Mouse (Mus musculus) layer of hippocampus, adult 2 months (tissue): Measurements from ENCODE around the gene Enpep. TPM values are rescaled to one million over a fixed set of nuclear protein-coding genes. Genes with fewer than 3 reads are reported as not detected.

ENCODE experiments used
- DNase-seq, 2 experiments: peaks; one replicate each; pipeline ENCODE4 v3.0.0; 2022; ENCODE audit warnings: low spot score in 2 of 2
- H3K27ac ChIP-seq: fragments of 200-600 bp; 2 replicates; pipeline ENCODE4 v1.8.1; 2022
- H3K4me3 ChIP-seq: fragments of 200-600 bp; 2 replicates; pipeline ENCODE4 v1.8.1; 2022; ENCODE audit warnings: mild to moderate bottlenecking
- CTCF ChIP-seq: fragments of 200-600 bp; conservative IDR thresholded peaks from 2 replicates; pipeline ENCODE4 v1.8.1; 2022; ENCODE audit warnings: antibody characterized with exemption, mild to moderate bottlenecking, moderate library complexity
- total RNA-seq, 2 experiments: library from RNA; stranded (reverse); gene quantifications; 2 replicates each; pipeline ENCODE4 v1.2.3; 2021

Enpep gene
- total RNA-seq, 2 experiments from 2014 or later = 1.1 to 1.7 TPM

DNA sequence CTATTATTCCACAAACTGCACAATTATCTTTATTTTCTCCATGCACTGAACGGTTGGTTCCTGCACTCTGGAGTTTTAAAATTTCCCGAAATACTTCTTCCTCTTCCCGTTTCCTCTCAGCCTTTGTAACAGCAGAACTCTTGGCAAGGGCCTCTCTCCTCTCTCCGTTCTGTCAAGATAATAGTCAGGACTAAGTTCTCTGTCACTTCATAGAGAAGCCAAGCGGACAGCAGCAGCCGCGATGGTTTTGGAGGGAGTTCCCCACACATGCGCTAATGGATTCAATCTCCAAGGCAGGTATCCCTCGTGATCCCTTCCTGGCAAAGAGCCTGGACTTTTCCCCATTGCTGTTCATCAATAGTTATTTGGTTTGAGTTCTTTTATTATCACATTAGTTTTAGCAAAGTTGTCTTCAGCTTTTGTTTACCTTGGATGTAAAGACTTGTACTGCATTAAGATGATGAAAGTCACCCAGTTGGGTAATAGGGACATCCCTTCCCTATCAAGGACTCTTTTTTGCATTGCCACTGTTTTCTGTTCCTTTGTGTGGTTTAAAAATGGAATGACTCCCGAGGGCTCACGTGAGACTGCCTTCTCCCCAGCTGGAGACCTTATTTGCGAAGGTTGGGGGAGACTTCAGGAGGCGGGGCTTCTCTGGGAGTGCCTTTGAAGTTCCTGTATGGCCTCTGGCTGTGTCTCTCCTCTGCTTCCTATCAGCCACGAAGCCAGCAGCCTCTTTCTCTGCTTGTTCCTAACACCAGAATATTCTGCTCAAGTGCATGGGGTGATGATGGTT is 6.0 kb upstream of the Enpep start:
- TF ChIP-seq CTCF = no peak

DNA sequence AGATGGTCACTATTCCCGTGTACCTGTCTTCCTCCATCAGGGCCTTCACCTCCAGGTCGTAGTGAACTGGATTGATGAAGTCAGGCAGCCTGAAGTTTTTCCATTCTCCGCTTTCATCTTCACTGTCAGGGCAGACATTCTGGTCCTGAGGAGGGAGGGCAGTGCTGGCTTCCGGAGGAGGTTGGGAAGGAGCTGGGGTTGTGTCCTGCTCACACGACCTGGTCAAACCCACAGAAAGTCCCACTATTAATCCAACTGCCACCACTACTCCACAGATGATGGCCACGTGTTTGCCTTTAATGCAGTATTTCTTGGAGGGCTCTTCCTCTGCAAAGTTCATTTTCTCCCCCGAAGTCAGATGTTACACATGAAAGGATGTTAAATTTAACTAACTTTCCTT is 378 bp downstream of the Enpep start:
- Histone ChIP-seq H3K27ac (no peak overlapping the region), H3K4me3 (peak overlapping the region; percentile 23; the same call in 1 of the 2 replicates)
- DNase-seq = no peak
- no peak for TF ChIP-seq CTCF

More for the DNA sequence above, 6.0 kb upstream of the Enpep start:
- DNase-seq = no peak
- H3K27ac ChIP-seq = no peak overlapping the region
- H3K4me3 ChIP-seq = no peak overlapping the region

DNA sequence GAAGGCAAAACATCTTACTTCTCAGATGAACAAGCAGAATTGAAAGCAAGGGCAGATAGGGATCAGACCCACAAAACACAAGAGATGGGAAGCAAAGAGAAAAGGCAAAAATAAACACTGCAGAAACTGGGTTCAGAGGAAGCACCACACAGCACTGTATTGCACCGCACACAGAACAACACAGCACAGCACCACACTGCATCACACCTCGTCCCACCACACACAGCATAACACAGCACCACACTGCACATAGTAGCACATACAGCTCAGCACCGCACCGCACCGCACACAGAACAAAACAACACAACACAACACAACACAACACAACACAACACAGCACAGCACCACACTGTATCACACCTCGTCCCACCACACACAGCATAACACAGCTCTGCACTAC is 1.1 kb downstream of the Enpep start:
- no peak for DNase-seq
- TF ChIP-seq CTCF = no peak
- H3K27ac ChIP-seq = no peak overlapping the region
- no peak overlapping the region for H3K4me3 ChIP-seq

DNA sequence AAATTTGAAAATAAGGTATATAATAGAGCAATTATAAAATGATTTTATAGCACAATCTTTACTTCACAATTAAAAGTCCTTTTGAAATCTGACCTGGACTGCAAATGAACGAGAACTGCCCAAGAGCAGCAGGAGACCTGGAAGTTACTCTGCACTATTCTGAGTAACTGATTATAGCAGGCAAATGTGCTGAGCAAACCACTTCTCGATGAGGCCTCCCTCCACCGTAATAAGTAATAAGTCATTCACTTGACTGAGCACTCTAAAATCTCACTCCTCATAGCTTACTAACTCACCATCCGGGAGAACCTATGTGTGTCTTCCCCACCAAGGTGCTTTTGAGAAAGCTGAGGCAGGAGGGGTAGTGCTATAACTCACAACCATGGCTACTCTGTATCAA is 4.5 kb downstream of the Enpep start:
- no peak for DNase-seq
- TF ChIP-seq CTCF = no peak
- H3K27ac ChIP-seq = no peak overlapping the region
- no peak overlapping the region for H3K4me3 ChIP-seq

DNA sequence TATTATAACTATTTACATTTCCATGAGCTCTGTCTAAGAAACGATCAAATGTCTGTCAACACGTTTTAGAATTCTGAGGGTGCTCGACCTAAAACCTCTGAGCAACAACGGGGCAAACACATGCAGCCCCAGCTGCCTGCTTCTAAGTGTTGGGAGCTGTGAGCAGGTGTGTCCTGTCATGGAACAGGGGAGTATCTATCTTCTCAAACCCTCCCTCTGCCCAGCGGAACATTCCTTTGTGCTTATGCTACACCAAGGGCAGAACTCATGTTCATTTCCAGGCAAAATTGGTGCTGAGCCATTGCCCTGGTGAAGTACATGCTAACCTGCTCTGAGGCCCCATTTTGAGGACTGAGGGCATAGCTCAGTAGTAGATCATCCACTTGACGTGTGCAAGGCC is 10.9 kb downstream of the Enpep start:
- no peak for DNase-seq
- no peak for TF ChIP-seq CTCF
- no peak overlapping the region for H3K27ac ChIP-seq
- no peak overlapping the region for H3K4me3 ChIP-seq

DNA sequence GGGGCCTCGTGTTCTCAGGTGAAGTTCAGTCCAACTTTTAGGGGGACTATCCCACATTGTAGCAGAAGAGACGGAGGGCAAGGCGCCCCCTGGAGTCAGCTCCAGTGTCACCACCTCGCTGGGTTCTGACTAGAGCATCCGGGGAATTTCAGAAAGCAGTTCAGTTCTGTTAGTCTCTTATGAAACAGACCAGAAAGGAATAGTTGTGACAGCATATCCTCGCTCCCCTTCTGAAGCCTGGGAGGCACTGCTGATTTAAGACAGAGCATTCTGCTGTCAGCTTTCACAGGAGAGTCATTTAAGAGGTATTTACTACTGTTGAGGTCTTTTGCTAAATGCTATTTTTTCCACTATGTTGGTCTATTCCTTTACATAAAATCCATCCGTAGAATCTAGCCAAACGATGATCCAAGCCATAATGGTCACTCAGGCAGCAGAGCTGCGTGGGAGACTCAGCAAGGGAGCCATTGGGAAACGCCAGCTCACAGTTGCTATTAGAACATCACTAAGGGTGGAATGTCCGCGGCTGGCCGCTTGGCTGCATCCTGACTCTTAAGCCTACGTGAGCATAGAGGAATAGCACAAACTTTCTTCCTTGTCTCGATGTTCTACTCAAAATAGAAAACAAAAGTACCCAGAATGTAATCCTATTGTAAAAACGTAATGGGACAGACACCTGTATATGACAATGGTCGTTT is 15.3 kb downstream of the Enpep start:
- TF ChIP-seq CTCF = peak; percentile 40
- H3K4me3 ChIP-seq = no peak overlapping the region
- no peak for DNase-seq
- no peak overlapping the region for H3K27ac ChIP-seq

DNA sequence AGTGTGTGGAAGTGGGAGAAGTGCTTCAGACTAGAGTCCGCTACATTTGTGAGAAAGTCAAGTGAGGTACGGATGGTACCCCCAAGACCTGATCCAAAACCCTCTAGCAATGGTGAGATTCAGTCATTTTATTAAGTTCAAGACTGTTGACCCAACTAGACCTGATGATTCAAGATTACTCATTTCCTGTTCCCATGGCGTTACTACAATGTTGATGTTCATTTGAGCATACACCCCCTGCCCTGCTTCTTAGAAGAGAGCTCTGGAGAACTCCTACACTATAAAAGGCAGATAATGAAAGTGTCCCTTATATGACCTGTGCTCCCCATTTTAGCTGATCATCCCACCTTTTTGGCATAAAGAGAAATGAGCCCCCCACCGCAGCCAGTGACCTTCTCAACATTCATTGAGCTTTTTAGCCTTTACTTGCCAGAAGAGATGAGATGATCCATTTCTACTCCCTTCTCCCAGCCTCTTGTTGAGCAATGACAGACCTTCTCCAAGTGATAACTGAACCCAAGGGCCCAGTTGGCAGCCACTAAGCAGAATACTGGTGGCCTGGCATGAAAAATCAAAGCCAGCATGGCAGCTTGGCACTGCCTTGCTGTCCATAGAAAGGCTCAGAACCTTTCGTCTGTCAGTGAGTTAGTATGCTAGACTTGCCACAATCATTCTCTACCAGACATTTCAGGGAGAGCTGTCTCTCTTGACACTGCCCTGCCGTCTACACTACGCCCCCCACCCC is 18.7 kb downstream of the Enpep start:
- no peak for TF ChIP-seq CTCF
- Histone ChIP-seq H3K27ac (no peak overlapping the region), H3K4me3 (no peak overlapping the region)
- DNase-seq = no peak

DNA sequence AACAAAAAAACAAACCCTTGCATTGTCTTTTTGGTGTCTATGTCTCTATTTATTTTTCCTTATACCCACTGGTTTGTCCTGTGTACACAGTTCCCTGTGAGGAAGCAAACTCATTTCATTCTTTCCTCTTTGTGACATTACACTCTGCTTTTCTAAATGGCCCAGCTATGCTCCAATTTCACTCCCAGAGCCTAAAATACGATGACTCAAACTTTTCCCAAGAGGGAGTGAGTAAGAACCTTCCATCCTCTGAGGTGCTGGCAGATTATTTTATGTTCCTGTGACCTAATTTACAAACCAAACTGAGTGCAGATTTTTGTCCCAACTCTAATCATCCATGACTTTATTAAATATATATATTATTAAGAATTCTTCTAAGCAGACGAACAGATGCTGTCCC is 19.3 kb downstream of the Enpep start:
- DNase-seq = no peak
- Histone ChIP-seq H3K4me3 (no peak overlapping the region), H3K27ac (no peak overlapping the region)
- TF ChIP-seq CTCF = no peak

DNA sequence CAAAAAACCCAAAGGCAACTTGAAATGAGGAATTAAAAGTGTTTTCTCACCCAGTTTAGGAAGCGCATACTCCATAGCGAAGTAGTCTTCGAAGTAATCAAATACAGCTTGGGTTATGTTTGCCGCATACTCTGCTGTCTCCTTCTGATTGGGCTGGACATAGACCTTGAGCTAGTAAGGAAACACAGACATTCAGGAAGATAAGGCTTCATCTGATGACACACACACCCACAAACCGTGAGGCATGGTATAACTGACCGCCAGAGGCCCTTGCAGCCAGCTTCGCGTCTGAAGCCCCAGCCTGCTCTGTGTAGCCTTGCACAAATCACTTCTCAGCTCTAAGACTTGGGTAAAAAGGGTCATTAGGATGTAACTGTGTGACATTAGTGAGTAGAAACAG is 20.0 kb downstream of the Enpep start:
- no peak for TF ChIP-seq CTCF
- no peak overlapping the region for H3K4me3 ChIP-seq
- no peak for DNase-seq
- no peak overlapping the region for H3K27ac ChIP-seq

DNA sequence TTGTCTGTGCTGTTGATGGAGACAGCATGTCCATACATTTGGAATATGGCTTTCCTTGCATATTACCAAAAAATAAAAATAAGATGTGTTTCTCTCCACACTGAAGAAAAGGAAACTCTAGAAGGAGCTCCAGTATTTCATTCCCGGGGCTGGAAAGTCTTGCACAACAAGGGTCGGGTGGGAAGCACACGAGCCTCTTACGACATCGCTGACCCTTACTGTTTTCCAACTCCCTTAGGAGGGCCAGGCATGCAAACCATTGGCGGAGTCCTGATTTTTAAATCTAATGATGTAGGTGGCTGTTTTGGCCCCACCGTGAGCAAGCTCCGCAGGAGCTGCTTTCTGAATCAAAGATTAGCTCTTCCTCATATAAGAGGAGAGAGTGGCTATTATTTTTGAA is 20.6 kb downstream of the Enpep start:
- H3K4me3 ChIP-seq = no peak overlapping the region
- H3K27ac ChIP-seq = no peak overlapping the region
- no peak for DNase-seq
- no peak for TF ChIP-seq CTCF

DNA sequence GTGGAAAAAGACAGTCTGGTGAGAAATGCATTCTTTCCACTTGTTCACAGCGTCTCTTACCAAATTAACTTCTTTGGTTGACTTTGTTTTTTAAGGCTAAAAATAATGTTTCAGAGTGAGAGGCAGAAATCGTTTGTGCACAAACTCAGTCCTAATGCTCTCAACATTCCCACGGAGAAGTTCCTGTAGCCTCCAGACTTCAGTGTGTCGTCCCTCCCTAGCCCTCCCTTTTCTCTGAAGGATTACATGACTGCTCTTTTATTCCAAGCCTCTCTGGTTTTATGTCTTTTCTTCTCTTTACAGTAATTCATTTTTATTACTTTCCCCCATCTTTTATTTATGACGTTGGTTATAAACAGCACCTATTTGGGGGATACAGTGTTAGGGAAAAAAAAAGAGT is 22.6 kb downstream of the Enpep start:
- Histone ChIP-seq H3K27ac (no peak overlapping the region), H3K4me3 (no peak overlapping the region)
- no peak for TF ChIP-seq CTCF
- no peak for DNase-seq

DNA sequence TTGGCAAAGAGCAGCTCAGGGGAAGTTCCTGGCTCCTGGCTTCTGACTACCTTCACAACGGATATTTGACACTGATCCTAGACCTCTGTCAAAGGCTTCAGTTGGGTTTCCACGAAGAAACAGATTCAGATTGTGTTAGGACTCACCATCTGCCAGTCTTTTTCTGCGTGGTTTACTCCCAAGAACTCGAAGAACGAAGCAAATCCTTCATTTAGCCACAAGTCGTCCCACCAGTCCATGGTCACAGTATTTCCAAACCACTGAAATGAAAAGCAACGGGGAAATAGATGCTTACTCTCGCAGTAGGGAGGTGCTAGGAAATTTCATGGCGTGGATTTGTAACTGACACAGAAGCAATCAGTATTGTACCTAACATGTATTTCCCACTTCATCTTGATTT is 23.6 kb downstream of the Enpep start:
- no peak overlapping the region for H3K27ac ChIP-seq
- no peak overlapping the region for H3K4me3 ChIP-seq
- TF ChIP-seq CTCF = peak; percentile 66
- DNase-seq = peak in 1 of 2 experiments; percentile 16

DNA sequence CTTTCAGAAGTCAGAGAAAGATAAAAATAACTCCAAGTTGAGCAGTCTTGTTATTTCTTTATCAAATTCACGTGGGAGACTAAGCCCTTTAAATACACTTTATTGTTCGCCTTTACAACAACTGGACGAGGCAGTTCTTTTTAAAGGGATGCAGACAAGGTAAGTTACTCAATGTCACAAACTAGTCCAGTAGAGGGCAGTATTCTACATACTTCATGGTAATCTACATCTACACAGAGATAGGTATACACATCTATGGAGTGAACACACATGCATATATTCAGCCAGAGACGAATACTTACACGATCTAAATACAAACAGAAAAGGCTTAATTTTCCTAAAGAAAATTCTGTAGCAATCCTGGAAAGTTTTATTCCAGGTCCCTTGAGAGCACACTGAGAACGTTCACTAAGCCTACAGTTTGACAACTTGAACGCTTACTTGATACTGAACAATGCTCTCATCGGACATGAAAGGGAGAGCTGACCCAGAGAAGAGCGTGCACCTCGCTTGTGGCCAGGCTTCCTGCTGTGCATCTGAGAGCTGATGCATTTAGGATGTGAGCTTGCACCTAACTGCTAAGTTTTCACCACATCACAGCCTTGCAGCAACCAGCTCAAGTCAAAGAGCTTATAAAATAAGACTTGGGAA is 24.3 kb downstream of the Enpep start:
- peak in 1 of 2 experiments; percentile 14 for DNase-seq
- peak; percentile 86 for TF ChIP-seq CTCF
- Histone ChIP-seq H3K27ac (no peak overlapping the region), H3K4me3 (no peak overlapping the region)
